Mouse (Mus musculus) frontal cortex, postnatal 10 days (tissue): ENCODE data around the gene Fastk.

Experiments used
- DNase-seq, 2 experiments: peaks; one replicate each; pipeline ENCODE4 v3.0.0; 2022; ENCODE audit warnings: low spot score in 2 of 2, mixed read lengths in 1 of 2

Fastk gene

DNA sequence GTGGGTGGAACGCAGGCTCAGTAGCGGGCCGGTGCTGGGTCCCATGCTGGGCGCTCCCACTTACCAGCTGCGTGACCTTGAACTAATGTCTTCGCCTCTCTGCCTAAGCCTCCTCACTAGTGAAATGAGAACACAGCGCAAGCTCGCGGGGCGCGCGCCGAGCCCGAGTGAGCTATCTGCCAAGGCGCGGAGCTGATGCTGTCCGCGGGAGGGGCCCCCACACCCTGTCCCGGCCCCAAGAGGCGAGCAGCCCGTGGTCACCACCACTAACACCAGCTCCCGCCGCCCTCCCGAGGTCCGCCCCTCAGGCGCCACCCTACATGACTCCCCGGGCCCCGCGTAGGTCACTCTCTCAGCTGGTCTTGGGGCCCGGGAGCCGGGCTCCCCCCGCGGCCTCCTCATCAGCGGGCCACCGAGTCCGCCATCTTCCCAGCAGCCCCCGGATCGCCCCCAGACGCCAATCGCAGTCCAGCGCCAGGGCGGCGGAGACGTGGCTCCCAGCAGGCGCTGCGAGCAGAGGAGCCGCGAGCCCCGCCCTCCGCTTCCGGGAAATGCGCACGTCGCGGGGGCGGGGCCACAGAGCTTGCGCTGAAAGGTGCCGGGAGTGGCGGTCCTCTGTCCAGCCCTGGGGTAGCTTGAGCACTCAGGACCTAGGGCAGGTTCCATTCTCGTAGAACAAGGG, at the start of gene Fastk:
TSS of gene Fastk (minus strand) at position 542 of the 682 bp plus-strand sequence.
- DNase-seq: peak; percentile 85 to 93

DNA sequence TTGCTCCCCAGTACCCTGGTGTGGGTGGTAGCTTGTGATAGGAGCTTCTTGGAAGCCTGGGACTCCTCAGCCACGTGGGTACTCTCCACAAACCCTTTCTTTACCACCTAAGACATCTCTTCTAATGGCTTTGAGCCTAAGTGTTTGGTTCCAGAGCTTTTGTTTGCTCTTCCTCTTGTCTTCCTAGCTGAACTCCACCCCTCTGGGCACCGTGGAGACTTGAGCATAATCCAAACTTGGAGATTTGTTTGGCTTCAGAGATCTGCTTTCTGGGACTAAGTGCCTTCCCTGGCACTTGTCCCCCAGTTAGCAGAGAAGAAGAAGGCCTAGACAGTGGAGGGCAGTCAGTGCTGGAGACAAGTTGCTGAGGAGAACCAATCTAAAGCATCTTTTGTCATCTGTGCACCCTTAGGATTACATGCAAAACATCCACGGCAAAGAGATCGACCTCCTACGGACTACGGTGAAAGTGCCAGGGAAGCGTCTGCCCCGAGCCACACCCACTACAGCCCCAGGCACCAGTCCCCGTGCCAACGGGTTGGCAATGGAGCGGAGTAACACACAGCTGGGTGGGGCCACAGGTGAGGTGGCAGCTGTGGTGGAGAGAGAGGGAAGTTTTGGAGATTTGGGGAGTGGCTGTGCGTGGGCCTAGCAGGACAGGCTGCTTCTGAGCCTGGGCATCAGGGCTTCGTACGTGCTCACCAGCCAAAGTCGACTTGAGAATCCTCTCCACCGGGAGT, 47.6 kb upstream of the Fastk start:
- no peak for DNase-seq

DNA sequence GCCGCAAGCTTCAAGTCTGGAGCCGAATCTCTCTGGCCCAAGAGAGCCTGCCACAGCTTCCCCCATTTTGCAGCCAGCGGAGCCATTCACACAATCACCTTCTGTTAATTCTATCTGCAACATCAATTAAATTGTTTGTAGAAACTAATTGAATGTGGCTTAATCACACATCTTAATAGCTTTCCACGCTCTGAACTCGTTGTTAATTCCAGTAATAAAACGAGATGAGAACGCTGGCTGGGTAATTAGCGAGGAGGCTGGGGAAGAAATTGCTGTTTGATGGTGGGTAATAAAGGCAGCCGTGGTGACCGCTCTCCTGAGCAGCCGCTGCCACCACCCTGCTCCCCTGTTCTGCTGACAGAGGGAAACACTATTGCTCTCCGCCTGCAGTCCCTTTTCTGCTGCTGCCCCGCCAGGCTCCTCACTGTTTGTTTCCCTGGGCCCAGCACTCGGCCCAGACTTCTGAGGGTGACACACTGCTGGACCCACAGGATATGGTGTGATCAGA, 45.4 kb upstream of the Fastk start:
- DNase-seq: no peak

DNA sequence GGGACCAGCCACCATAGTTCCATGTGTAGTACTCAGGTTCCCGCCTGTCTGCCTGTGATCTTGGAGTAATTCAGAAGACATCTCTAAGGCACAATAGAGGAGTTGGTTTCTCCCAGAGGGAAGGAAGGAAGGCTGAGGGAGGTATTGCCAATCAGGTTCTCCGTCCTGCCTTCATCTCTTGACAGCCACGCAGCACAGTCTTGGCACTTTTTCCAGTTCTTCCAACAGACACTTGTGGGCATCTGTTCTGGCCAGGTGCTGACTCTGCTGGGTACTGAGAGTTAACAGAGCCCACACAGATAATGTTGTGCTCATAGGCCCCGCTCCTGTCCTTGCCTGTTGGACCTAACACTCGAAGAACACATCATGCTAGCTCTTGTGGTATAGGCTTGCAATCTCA, 41.7 kb upstream of the Fastk start:
- no peak for DNase-seq

DNA sequence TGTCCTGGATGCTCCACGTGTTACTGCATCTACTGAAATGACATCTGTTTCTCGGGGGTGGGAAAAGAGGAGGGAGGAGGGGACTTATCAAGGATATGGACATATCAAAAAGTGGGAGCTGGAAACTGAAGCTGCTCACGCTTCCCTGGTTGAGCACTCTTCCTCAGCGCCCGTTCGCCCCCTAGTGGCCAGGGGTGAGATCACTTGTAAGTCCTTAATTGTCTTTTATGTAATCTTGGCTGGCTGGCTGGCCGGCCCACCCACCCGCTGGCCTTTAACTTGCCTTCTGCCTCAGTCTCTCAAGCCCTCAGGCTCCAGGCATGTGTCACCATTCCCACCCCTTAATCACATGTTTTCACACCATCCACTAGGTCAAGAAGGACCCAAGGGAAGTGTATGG, 41.0 kb upstream of the Fastk start:
- peak; percentile 73 to 82 for DNase-seq

DNA sequence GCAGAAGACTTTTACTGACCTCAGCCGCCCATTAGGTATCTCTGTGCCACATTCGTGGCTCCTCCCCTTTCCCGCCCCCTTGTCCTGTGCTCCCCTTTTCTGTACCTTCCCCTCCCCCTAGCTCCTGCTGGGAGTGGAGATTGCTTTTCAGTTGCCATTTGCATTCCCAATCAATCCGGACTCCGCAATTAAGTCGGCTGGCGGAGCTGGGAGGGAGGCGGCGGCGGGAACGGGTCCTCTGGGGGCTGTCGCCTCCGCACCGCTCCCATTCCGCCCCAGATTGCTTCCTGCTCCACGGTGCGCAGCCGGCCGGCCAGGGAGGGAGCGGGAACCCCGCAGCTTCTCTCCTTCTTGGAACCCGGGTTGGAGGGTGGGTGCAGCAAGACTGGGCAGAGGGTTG, 39.9 kb upstream of the Fastk start:
- no peak for DNase-seq

DNA sequence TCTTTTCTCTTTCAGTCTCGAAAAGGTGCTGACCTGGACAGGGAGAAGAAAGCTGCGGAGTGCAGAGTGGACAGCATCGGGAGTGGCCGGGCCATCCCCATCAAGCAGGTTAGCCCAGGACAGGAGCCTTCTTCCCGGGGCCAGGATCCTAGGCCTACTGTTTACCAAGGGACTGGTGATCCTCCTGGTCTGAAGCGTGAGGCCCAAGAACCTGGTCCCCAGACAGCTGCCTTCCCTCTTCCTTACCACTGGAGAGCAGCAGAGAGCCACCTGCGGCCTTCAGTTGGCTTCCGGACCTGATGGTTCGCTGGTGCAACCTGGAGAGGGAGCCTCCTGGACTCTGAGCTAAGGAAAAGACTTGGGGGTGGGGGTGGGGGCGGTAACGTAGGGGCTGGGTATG, 38.2 kb upstream of the Fastk start:
- peak in 1 of 2 experiments; percentile 69 for DNase-seq

DNA sequence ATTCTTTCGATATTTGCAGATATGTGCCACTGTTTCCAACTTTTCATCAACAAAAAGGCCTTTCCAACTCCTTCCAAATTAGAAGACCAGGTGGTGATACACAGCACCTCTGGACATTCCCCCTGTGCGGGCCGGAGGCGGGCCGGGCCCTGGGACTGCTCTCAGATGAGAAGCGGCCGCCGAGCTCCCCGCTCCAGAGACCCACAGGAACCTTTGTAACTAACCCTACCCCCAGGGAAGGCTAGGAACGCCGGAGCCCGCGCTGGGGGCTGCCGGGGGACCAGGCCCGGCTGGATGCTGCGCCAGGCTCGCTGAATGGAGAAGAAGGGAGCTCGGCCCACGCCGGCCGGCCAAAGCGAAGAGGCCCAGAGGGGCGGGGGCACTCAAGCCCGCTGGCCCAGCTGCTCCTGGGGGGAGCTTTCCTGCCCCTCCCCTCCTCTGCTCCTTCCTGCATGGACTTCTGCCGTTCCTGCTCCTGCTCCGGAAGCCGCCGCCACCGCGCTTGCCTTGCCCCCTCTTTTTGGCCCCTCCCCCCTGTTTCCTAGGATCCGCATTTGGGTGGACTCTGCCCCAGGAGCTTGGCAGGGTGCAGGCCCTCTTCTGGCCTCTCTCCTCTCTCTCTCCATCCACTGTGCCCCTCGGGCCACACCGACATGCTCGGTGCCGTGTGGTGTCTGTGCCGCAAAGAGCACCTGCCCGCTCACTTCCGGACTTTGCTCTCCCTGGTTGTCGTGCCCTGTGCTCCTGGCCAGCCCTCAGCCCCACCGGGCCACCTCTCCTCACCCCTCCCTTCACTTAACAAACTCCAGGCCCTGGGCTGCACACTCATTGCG, 37.4 kb upstream of the Fastk start:
- no peak for DNase-seq

DNA sequence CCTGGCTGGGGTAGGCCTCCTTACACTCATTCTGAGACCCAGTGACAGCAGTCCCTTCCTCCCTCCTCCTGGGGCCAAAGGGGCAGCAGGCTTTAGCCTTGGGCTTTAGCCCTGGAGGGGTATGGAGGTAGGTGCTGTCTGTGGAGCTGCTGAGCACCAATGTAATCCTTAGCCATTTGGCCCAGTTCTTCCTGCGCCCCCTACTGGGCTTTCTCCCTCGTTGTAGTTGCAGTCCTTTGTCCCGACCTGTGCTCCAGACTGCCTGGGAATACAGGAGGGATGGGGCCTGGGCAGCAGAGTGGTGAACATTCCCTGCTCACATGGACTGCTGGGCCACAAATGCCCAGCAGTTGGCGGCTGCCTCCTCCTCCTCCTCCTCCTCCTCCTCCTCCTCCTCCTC, 36.6 kb upstream of the Fastk start:
- peak in 1 of 2 experiments; percentile 52 for DNase-seq

DNA sequence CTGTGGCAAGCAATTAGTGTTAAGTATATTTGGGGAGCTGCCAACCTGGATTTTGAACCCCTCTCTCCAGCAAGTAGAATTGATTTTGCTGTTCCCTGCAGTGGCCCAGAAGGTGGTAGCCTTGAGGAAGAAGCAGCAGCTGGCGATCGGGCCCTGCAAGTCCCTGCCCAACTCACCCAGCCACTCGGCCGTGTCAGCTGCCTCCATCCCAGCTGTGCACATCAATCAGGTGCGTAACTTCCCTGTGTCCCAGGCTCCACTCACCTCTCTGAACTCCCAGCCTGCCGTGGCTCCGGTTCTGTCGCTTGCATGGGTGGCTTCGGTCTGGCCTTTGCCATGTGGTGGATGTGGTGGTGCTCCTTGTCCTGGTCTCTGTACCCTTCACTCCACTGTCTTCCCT, 32.8 kb upstream of the Fastk start:
- DNase-seq: no peak

DNA sequence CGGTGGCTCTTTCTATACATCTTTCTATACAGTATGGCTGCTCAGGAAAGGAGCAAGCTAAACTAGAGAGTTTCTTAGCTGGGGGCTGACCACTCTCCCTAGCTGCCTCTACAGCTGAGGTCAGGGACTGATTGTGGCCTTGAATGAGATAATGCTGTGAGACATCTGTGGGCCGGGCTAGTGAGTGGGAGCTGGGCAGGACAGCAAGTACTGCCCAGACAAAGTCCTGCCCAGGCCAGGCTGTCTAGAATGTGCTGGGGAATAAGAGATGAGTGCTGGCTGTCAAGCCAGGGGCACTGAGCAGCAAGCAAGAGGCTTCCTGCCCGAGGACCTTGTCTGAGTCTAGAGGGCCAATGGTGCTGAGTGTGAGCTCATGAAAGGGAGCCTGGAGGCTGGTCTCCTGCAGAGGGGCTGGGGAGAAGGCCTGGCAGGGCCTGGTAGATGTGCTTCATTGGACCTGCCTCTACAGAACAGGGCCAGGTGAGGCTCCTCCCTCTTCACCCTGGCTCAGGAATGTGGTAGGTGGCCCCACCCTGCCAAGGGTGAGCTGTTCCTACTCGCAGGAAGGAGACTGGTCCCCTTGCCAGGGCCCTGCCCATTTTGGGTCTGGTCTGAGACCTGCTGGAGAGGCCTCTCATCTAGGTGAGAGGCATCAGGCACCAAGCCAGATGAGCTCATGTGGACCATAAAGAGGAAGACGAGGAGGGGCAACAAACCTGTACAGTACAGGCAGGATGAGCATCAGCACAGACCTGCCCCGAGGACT, 30.6 kb upstream of the Fastk start:
- DNase-seq: no peak

DNA sequence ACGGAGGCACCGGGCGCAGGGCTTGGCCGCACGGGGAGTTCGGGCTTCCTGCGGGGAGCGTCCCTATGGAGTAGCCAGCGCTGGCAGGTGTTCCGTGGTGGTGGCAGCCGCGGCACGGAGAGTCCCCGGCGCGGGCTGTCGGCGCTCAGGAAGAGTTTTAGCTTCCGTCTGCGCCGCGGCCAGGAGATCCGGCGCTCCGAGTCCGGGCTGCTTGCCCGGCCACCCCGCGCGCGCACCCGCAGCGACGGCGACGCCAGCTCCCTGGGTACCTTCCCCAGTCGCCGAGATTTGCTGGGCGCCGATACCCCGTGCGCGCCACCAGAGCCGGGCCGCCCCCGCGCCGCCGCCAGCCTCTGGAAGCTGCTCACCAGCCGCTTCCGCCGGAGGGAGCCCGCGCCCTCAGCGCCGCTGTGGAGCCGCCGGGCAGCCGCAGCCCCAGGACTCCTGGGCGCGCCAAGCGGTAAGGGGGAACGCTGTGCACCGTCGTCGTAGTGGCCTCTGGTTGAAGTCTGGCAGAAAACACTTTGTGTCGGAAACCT, 29.7 kb upstream of the Fastk start:
- peak in 1 of 2 experiments; percentile 67 for DNase-seq

DNA sequence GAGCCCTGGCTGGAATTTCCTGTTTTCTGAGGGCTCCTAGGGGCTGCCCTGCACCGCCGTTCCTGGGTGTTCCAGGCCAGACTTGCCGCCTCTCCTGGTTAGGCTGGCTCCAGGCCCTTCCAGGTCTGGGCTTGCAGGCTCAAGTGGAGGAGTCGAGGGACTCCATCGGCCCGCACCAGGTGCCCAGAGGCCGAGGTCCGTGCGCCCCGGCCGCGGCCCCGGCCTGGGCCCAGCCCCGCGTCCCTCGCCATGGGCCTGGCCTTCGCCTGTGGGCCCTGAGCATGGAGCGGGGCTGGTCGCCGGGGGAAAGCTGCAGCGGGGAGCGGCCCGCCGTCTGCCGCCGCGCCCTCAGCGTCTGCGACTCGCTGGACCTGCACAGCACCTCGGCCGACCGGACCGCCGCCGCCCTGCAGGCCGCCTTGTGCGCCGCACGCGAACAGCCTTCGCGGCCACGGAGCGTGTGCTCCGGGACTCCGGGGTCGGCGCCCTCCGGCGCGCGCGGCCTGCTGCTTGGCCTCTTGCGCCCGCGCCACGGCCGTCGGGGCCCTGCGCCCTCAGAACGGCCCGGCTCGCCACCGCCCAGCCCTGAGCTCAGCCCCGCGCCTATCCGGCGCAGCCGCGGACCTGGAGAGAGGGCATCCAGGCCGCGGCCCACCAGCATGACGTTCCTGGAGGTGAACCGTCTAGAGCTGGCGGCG, 29.1 kb upstream of the Fastk start:
- no peak for DNase-seq

DNA sequence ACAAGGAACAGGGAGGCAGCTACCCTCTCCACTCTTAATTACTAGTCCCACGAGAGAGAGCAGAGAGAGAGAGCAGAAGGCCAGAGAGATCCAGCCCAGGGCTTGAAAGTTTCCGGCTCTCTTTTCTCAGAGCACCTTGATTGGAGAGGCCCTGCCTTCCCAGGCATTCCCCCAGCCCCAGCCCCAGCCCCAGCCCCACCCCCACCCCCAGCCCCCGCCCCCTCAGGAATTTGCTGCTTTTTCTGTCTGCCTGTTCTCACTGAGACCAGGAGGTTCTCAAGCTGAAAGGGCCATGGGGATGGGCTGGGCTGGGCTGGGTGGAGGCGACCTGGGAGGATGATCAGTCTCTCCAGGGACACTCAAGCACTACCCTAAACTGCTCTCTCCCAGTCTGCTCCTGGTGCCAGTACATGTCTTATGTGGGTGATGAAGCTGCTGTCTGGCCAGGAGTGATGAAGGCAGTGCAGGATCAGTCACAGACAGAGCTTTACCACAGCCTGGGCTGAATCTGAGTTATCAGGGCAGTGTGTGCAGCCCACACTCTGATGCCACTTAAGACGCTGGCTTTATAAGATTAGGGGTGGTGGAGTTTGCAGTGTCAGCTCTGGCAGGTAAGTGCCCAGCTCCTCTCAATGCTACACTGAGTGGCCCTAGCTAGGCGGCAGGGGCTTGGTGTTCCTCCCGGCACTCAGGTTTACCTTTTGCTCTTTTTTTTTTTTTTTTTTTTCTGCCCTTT, 28.0 kb upstream of the Fastk start:
- DNase-seq: no peak

DNA sequence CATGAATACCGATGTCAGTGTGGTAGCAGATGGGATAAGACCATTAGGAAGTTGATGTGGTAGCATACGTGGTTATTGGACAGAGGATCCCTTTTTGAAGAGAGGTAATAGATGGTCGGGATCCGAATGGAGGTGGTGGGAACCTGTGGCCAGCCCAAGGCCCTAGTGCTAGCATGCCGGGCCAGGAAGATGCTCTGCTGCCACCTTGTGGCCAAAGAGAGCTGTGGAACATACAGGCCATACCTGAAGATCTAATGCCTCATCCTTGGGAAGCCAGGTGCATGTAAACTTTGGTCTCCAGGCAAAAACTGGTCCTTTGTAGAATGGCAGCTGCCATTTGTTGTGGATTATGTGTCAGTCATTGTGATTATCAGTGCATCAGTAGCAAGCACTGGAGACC, 25.5 kb upstream of the Fastk start:
- peak in 1 of 2 experiments; percentile 58 for DNase-seq

DNA sequence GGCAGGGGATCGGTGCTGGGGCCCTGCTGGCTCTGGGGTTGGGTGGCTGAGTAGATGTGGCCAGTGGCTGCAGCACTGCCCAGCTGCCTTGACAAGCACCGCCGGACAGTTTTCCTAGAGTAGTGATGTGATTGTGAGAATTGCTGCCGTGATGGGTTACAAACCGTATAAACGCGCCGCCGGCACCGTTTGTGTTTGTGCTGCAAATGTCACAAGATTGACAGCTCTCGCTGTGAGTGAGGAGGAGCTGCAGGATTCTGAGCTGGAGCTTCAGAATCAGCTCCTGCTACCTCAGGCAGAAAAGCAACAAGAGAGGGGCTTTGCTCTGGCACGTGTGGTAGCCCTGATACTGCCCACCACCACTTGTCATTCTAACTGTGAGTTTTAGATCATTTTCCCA, 21.7 kb upstream of the Fastk start:
- DNase-seq: no peak

DNA sequence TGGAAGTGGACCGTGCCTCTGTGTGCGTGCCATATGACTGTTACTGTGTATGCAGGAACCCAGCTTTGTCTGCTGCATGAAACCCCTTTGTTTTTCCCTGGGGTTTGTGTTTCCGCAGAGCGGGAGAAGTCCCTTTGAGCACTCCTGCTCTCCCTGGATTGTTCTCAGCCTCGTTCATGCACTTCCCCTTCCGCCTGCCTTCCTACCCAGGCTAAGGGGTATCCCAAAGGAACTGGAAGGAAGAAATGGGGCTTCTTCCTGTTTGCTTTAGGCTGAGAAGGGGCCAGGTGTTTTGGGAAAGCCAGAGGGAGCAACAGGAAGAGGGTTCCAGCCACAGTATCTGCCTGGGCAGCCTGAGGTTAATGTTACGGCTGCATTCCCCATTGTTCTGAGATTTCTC, 10.5 kb upstream of the Fastk start:
- DNase-seq: no peak

DNA sequence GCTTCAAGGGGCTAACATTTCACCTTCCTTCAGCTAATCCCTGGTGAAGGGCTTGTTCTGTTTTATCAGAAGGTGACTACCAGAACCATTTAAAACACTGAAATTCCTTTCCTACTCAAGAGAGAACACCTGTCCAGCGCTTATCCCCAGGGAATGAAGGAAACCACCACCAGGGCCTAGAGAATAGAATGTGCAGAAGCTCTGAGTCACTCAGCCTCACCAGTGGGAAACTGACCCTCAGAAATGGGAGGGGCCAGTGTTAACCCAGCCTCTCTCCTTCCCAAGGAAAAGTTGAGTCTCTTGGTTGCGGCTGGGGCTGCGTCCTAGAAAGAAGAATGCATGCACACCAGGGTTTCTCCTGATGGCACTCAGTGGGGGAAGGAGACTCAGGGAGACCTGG, 10.0 kb upstream of the Fastk start:
- DNase-seq: no peak

DNA sequence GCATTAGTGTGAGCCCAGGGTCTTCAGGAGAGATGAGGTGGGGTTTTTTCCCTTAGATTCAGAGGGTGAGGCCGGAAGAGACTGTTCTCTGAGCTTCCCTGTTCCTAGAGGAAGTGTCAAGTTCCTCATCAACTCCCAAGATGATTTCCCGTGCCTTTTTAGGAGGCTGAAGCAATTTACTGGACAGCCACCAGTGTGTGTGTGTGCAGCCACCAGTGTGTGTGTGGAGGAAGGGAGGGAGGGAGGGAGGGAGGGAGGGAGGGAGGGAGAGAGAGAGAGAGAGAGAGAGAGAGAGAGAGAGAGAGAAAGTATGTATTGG, 8.9 kb upstream of the Fastk start:
- no peak for DNase-seq
